Mouse (Mus musculus) hindbrain, embryonic 15.5 days (tissue): ENCODE measurements around the gene Prkag3. TPM values are rescaled to one million over a fixed set of nuclear protein-coding genes. Genes with fewer than 3 reads are reported as not detected.
A peak's percentile ranks its signal among the peaks of the same experiment; 100 is the strongest.

Experiments used
- ATAC-seq: fragments of 200-750 bp; cut with Nextera tagmentation; 2 replicates; pipeline ENCODE4 v1.8.0; 2017; ENCODE audit warnings: low read depth, moderate number of reproducible peaks, moderate TSS enrichment; ENCODE audit not compliant: low FRiP score
- H3K27ac ChIP-seq: fragments of 300-500 bp; sonication (generic); replicated peaks from 2 replicates; pipeline ENCODE4 v1.5.1; 2015; ENCODE audit warnings: mild to moderate bottlenecking, inconsistent platforms
- H3K27me3 ChIP-seq: fragments of 300-500 bp; sonication (generic); 2 replicates; pipeline ENCODE4 v1.6.1; 2015; ENCODE audit warnings: control low read depth, inconsistent platforms
- H3K36me3 ChIP-seq: fragments of 300-500 bp; sonication (generic); 2 replicates; pipeline ENCODE4 v1.6.1; 2015; ENCODE audit warnings: control low read depth, inconsistent platforms
- H3K4me1 ChIP-seq: fragments of 300-500 bp; sonication (generic); replicated peaks from 2 replicates; pipeline ENCODE4 v1.6.1; 2015; ENCODE audit warnings: control low read depth, inconsistent platforms
- H3K4me2 ChIP-seq: fragments of 300-500 bp; sonication (generic); 2 replicates; pipeline ENCODE4 v1.6.1; 2015; ENCODE audit warnings: moderate library complexity, mild to moderate bottlenecking, inconsistent platforms
- H3K4me3 ChIP-seq: fragments of 300-500 bp; sonication (generic); 2 replicates; pipeline ENCODE4 v1.5.1; 2015; ENCODE audit warnings: mild to moderate bottlenecking, inconsistent platforms
- H3K9ac ChIP-seq: fragments of 300-500 bp; sonication (generic); 2 replicates; pipeline ENCODE4 v1.6.1; 2015; ENCODE audit warnings: inconsistent platforms
- H3K9me3 ChIP-seq: fragments of 300-500 bp; sonication (generic); 2 replicates; pipeline ENCODE4 v1.6.1; 2016; ENCODE audit warnings: control low read depth, inconsistent platforms
- WGBS: fragments of 180-500 bp; shearing (Covaris S2); methylation state at CpG from one replicate; pipeline ENCODE4 v1.1.7; 2015; 5-methylcytosine and 5-hydroxymethylcytosine counted together
- polyA plus RNA-seq: library from polyadenylated mRNA; unstranded; fragments of >200 nt; fragmentation: Nextera tagmentation; extraction: Ambion mirVana; gene quantifications from 2 replicates; pipeline ENCODE4 v1.2.1, GENCODE M21; 2015

Gene Prkag3
- not detected in 2 replicates for polyA plus RNA-seq

DNA sequence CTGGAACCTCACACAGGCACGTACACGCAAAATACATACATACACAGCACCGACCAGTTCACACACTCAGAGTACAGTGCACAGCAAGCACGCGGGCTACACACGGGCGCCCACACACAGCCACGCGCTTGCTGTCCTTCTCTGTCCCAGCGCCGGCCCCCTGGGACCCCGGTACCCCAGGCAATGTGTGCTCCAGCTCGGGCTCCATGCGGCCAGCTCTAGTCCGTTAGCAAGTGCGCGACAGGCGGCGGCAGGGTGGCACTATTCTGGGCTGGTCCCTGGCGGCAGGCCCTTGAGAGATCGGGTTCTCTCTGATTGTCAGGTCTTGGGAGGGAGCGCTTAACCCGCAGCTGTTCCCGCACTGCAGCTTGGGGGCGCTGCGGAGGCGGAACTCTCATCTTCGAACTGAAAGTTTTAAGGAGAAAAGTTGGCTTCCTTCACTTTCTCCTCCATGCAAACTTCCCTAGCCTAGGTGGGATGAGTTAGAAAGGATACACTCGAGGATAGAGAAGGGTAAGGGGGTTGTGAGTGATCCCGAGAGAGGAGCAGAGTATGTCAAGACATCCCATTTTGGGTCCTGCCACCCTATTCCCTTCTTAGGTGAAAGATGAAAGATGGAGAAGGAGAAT is at the start of gene Prkag3:
Prkag3 (minus strand) TSS at position 579 of the 629 bp plus-strand sequence.
- H3K27ac ChIP-seq: no peak within 1 kb of the TSS
- H3K4me1 ChIP-seq: no peaks in the 10 kb centered on the region
- no peaks in the 10 kb centered on the region for H3K36me3 ChIP-seq
- 9% methylated on average over 30 of the region's 30 CpGs for WGBS
- no peaks in the 10 kb centered on the region for H3K9me3 ChIP-seq
- 0 out of 2 replicates have a peak within 1 kb of the TSS, but pooled peaks have one; percentile 14 for H3K4me3 ChIP-seq
- 0 out of 2 replicates have a peak, but pooled peaks cover 3% of the 10 kb centered on the region for H3K27me3 ChIP-seq
- peak within 1 kb of the TSS; percentile 42 for H3K4me2 ChIP-seq
- ATAC-seq: no peak
- H3K9ac ChIP-seq: no peak within 1 kb of the TSS

DNA sequence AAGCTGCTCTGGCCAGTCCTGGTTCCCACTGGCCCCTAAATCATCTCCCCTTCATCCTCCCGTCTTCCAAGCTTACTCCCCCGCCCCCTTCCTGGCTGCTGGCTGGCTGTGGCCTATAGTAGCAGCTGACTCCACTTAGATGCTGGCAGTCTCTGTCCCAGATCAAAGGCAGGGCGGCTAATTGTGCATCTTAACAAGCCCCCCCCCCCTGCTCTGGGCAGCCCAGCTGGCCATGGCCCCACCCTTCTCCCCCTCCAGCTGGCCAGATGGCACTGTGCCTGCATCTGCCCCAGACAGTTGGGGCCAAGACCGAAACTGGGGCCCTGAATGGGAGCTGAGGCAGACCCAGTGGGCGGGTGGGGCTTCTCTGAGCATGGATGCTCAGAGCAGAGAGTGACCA is 48.4 kb upstream of the Prkag3 start:
- WGBS: 11% methylated on average over 5 of the region's 5 CpGs
- no peak overlapping the region for H3K27ac ChIP-seq
- H3K4me1 ChIP-seq: peaks cover 27% of the 10 kb centered on the region
- no peaks in the 10 kb centered on the region for H3K9me3 ChIP-seq
- peaks cover 77% of the 10 kb centered on the region for H3K27me3 ChIP-seq
- no peak overlapping the region for H3K4me3 ChIP-seq
- H3K36me3 ChIP-seq: no peaks in the 10 kb centered on the region
- peak; percentile 79 for ATAC-seq
- H3K9ac ChIP-seq: no peak overlapping the region
- no peak overlapping the region for H3K4me2 ChIP-seq

DNA sequence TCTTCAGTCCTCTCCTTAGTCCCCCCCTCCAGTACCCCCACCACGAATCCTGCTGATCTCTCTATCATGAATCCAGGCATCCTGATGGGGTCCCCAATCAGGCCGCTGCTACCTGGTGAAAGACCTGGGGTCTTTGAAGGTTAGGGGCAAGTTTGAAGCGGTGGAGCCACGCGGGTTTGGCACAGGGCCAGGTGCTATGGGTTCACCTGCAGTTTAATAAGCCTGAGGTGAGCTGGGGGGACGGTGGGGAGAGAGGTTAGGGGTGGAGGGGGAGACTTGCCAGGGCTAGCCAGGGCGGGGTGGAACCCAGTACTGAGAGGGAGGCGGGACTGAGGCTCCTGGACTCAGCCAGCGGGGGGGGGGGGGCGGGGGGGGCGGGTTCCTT is 46.1 kb upstream of the Prkag3 start:
- H3K27ac ChIP-seq: no peak overlapping the region
- H3K4me3 ChIP-seq: no peak overlapping the region
- H3K4me1 ChIP-seq: peaks cover 30% of the 10 kb centered on the region
- H3K9me3 ChIP-seq: no peaks in the 10 kb centered on the region
- H3K27me3 ChIP-seq: peaks cover 79% of the 10 kb centered on the region
- no peaks in the 10 kb centered on the region for H3K36me3 ChIP-seq
- ATAC-seq: no peak
- no peak overlapping the region for H3K9ac ChIP-seq
- peak overlapping the region; percentile 55; the same call in 1 of the 2 replicates for H3K4me2 ChIP-seq
- WGBS: 1% methylated on average over 8 of the region's 11 CpGs

DNA sequence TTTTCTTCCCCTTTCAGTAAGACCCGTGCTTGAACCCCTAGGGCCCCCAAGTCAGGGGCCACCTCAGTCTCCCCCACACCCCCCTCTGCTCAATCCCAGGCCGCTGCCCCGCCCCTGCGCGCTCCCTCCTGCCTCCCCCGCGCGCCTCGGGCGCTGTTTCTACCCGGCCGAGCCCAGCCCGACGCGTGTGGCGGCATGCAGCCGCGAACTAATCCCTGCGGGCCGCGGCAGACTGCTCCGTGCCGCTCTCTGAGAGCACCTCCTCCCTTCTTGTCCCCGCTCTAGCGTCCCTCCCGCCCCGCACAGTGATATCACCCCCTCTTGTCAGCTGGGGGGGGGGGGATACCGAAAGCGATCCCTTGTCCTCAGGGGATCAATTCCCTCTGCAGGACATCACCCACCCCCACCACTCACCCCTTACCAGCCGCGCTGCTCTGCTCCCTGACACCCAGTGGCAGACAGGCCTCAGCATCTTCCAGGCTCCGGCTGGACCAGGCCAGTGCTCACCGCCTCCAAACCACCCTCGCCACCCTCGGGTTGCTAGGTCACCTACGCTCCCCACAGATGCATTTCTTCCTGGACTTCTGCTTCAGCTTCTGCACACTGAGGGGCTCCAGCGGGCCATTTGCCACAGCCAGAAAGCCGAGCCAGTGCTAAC is 45.6 kb upstream of the Prkag3 start:
- WGBS: 1% methylated on average over 35 of the region's 38 CpGs
- Histone ChIP-seq H3K4me1 (peaks cover 29% of the 10 kb centered on the region), H3K27me3 (peaks cover 79% of the 10 kb centered on the region), H3K4me3 (peak overlapping the region; percentile 26), H3K9me3 (no peaks in the 10 kb centered on the region), H3K9ac (0 out of 2 replicates have a peak overlapping the region, but pooled peaks have one; percentile 1), H3K4me2 (peak overlapping the region; percentile 55), H3K36me3 (no peaks in the 10 kb centered on the region), H3K27ac (no peak overlapping the region)
- ATAC-seq: no peak

DNA sequence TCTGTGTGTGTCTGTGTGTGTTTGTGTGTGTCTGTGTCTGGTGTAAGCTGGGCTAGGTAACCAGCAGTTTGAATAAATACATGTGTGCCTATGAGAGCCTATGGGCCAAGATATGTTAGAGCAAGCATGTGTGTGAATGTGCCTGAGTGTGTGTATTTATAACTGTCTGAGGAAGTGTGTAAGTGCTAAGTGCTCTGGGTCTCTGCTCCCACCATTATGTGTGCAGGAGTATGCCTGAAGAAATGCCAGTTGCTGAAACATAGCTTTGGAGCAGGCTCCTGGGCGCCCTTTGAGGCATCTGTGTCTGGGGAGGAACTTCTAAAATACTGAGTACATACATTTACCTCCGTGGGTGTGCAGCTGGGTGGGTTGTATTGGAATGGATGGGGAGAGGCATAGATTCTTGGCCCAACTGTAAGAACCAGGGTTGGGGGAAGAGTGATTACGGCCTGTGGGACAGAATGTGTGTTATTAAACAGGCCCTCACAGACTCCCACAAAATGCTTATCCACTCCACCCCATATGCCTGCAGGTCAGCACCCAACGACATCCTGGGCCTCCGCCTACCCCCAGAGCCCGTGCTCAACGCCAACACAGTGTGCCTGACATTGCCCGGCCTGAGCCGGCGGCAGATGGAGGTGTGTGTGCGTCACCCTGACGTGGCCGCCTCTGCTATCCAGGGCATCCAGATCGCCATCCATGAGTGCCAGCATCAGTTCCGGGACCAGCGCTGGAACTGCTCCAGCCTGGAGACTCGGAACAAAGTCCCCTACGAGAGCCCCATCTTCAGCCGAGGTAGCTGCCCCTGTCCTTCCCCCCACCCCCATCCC is 44.0 kb upstream of the Prkag3 start:
- H3K9ac ChIP-seq: no peak overlapping the region
- 15% methylated on average over 19 of the region's 19 CpGs for WGBS
- no peaks in the 10 kb centered on the region for H3K36me3 ChIP-seq
- peaks cover 29% of the 10 kb centered on the region for H3K4me1 ChIP-seq
- H3K27ac ChIP-seq: no peak overlapping the region
- H3K27me3 ChIP-seq: peaks cover 78% of the 10 kb centered on the region
- no peak overlapping the region for H3K4me2 ChIP-seq
- ATAC-seq: no peak
- H3K9me3 ChIP-seq: no peaks in the 10 kb centered on the region
- H3K4me3 ChIP-seq: no peak overlapping the region

GRCm38 (mm10) chr1:74791249-74791648 is 42.2 kb upstream of the Prkag3 start, which contains the start of gene Wnt10a:
TSS of gene Wnt10a (plus strand) at chr1:74791516.
- peak within 1 kb of the TSS; percentile 67 for H3K4me2 ChIP-seq
- H3K9me3 ChIP-seq: no peaks in the 10 kb centered on the region
- H3K4me1 ChIP-seq: peaks cover 29% of the 10 kb centered on the region
- H3K4me3 ChIP-seq: peak within 1 kb of the TSS; percentile 33
- peak within 1 kb of the TSS; percentile 15; the same call in 1 of the 2 replicates for H3K9ac ChIP-seq
- ATAC-seq: no peak
- no peaks in the 10 kb centered on the region for H3K36me3 ChIP-seq
- 3% methylated on average over 11 of the region's 11 CpGs for WGBS
- H3K27ac ChIP-seq: no peak within 1 kb of the TSS
- H3K27me3 ChIP-seq: peaks cover 87% of the 10 kb centered on the region

GRCm38 (mm10) chr1:74790095-74790494 is 41.1 kb upstream of the Prkag3 start:
- Histone ChIP-seq H3K4me1 (peaks cover 28% of the 10 kb centered on the region), H3K27me3 (peaks cover 93% of the 10 kb centered on the region), H3K4me2 (no peak overlapping the region), H3K27ac (no peak overlapping the region), H3K9me3 (no peaks in the 10 kb centered on the region), H3K9ac (no peak overlapping the region), H3K36me3 (no peaks in the 10 kb centered on the region), H3K4me3 (no peak overlapping the region)
- WGBS: 9% methylated on average over 3 of the region's 3 CpGs
- ATAC-seq: no peak

- no peak for ATAC-seq
- Histone ChIP-seq H3K9ac (no peak overlapping the region), H3K9me3 (no peaks in the 10 kb centered on the region), H3K4me1 (peaks cover 26% of the 10 kb centered on the region), H3K27ac (no peak overlapping the region), H3K27me3 (peaks cover 96% of the 10 kb centered on the region), H3K36me3 (no peaks in the 10 kb centered on the region), H3K4me2 (no peak overlapping the region), H3K4me3 (no peak overlapping the region)
- 17% methylated on average over 6 of the region's 6 CpGs for WGBS
Observed at GRCm38 (mm10) chr1:74788603-74789176, 39.7 kb upstream of the Prkag3 start.

GRCm38 (mm10) chr1:74787846-74788245 is 38.8 kb upstream of the Prkag3 start:
- H3K4me3 ChIP-seq: no peak overlapping the region
- no peak overlapping the region for H3K4me2 ChIP-seq
- H3K27ac ChIP-seq: no peak overlapping the region
- no peaks in the 10 kb centered on the region for H3K36me3 ChIP-seq
- H3K27me3 ChIP-seq: peaks cover 96% of the 10 kb centered on the region
- H3K9ac ChIP-seq: no peak overlapping the region
- 0 out of 2 replicates have a peak, but pooled peaks have one; percentile 12 for ATAC-seq
- 5% methylated on average over 7 of the region's 7 CpGs for WGBS
- no peaks in the 10 kb centered on the region for H3K9me3 ChIP-seq
- H3K4me1 ChIP-seq: peaks cover 25% of the 10 kb centered on the region

DNA sequence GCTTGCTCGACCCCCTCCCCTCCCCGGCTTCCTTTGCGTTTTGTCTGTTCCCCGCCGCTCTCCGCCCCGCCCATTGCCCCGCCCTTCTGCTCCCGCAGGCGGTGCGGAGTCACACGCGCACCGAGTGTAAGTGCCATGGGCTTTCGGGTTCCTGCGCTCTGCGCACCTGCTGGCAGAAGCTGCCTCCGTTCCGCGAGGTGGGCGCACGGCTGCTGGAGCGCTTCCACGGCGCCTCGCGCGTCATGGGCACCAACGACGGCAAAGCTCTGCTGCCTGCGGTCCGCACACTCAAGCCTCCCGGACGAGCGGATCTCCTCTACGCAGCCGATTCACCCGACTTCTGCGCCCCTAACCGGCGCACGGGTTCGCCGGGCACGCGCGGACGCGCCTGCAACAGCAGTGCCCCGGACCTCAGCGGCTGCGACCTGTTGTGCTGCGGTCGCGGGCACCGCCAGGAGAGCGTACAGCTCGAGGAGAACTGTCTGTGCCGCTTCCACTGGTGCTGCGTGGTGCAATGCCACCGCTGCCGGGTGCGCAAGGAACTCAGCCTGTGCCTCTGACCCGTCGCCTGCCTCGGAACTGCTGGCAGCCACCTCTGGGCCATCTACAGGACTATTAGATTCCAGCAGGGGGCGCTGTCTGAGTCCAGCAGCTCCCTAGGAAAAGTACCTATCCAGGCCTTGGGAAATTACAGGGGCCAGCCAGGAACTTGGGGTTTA is 35.2 kb upstream of the Prkag3 start:
- H3K9ac ChIP-seq: 0 out of 2 replicates have a peak overlapping the region, but pooled peaks have one; percentile 16
- peak; percentile 39; the same call in 1 of the 2 replicates for ATAC-seq

DNA sequence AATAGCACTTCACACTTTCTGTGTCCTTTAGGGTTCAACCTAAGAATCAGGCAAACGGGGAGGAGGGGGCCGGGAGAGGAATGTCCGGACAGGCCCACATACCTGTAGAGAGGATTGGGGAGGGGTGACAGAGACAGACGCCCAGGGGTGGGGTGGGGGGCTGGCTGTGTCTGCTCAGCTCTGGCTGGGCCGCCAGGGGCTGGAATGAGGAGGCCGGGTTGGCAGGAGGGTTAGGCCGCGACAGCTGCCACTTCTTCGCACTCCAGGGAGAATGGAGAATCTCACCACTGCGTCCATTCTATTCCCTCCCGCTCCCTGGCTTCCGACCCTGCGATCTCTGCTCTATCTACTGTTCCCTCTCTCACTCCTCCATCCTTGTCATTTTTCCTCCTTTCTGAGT is 34.5 kb upstream of the Prkag3 start:
- H3K36me3 ChIP-seq: no peaks in the 10 kb centered on the region
- WGBS: 3% methylated on average over 13 of the region's 13 CpGs
- H3K4me3 ChIP-seq: peak overlapping the region; percentile 45
- no peak for ATAC-seq
- H3K9ac ChIP-seq: no peak overlapping the region
- H3K27me3 ChIP-seq: peaks cover 84% of the 10 kb centered on the region
- no peaks in the 10 kb centered on the region for H3K9me3 ChIP-seq
- no peak overlapping the region for H3K27ac ChIP-seq
- peak overlapping the region; percentile 91 for H3K4me2 ChIP-seq
- H3K4me1 ChIP-seq: peaks cover 23% of the 10 kb centered on the region

More for the DNA sequence above, 35.2 kb upstream of the Prkag3 start:
- peak overlapping the region; percentile 45 for H3K4me3 ChIP-seq
- peak overlapping the region; percentile 91 for H3K4me2 ChIP-seq
- H3K27ac ChIP-seq: no peak overlapping the region
- no peaks in the 10 kb centered on the region for H3K9me3 ChIP-seq
- peaks cover 23% of the 10 kb centered on the region for H3K4me1 ChIP-seq
- H3K36me3 ChIP-seq: no peaks in the 10 kb centered on the region
- H3K27me3 ChIP-seq: peaks cover 90% of the 10 kb centered on the region
- WGBS: 2% methylated on average over 67 of the region's 67 CpGs
